Mouse (Mus musculus): Measurements from ENCODE around the gene Olfr523. TPM values are rescaled to one million over a fixed set of nuclear protein-coding genes. Genes with fewer than 3 reads are reported as not detected.
"Not testable (repeated sequence)": the region's sequence is repeated elsewhere in the genome, so short reads cannot be mapped to it uniquely, and the experiment has no call there.

Gene Olfr523
- polyA plus RNA-seq (2015; fragmentation: Nextera tagmentation; extraction: Ambion mirVana): not detected in 2 replicates

- H3K9me3 ChIP-seq (replicated peaks; ENCODE audit: low read length): no peaks in the 10 kb centered on the region
- TF ChIP-seq CTCF (IDR thresholded peaks at IDR 0.05; ENCODE audit: low read depth): no peak
- H3K4me3 ChIP-seq (replicated peaks; ENCODE audit: low read depth, low read length): no peak within 1 kb of the TSS
- 47% methylated on average over 1 of the region's 1 CpGs for WGBS
- no peak within 1 kb of the TSS for H3K9ac ChIP-seq (ENCODE audit: low read depth, low read length)
- H3K27me3 ChIP-seq (ENCODE audit: insufficient read depth, low read length): no peaks in the 10 kb centered on the region
- H3K36me3 ChIP-seq (ENCODE audit: insufficient read depth, low read length): no peaks in the 10 kb centered on the region
- no peaks in the 10 kb centered on the region for H3K4me1 ChIP-seq (replicated peaks; ENCODE audit: insufficient read depth, low read length)
- DNase-seq (ENCODE audit: low spot score) (no peak), ATAC-seq (replicated peaks; ENCODE audit: low FRiP score, low read depth) (no peak)
- no peak within 1 kb of the TSS for H3K4me2 ChIP-seq (ENCODE audit: low read length)
- H3K27ac ChIP-seq: no peak within 1 kb of the TSS
Observed at GRCm38 (mm10) chr7:140172936-140173335, at the start of gene Olfr523. TSS of gene Olfr523 (plus strand) at chr7:140173217.

DNA sequence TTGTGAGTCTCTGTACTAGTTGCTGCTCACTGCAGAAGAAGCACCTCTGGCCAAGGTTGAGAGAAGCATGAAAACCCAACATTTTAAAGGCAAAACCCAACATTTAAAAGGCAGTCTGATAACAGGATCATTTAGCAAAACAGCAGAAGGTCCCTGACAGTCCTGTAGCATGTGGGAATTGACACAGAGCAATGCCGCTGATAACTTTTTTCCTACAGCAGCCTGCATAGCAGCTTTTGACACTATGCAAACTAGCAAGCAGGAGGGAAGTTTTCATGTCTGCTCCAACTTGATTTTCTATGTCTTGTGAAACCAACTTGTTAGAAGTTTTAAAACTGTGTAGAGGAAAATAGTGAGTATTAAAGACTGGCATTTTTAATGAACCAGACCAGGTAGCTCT is 48.6 kb upstream of the Olfr523 start:
- ATAC-seq (replicated peaks; ENCODE audit: low FRiP score, low read depth): no peak

DNA sequence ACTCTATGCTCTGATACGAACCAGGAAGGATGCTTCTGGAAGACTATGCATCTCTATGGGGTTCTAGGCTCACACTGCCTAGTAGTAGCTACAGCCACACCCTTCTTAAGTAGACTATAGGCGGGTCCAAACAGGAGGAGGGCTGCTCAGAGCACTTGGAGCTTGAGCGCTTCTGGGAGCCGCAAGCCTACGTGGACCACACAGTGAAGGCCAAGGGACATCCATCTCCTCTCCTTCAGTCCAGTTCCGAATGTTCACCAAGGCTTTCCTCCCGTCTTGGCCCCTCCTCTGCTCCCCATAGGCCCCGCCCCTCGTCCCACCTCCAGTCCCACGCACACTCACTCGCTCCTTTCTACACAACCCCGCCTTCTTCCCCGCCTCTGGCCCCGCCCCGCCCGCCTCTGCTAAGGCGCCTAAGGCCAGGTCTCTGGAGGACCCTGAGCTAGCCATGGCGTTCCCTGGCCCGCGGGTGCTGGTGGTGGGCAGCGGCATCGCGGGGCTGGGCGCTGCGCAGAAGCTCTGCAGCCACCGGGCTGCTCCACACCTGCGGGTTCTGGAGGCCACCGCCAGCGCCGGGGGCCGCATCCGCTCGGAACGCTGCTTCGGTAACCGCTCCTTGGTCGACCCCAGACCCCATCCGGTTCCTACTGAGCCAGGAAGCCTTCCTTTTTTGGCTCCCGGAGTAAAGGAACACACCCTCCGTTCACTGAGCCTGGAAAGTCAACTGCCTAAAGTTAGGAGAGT is 47.6 kb upstream of the Olfr523 start:
- Histone ChIP-seq H3K4me2 (ENCODE audit: low read length) (peak overlapping the region; percentile 86), H3K4me3 (replicated peaks; ENCODE audit: low read depth, low read length) (peak overlapping the region; percentile 84), H3K27ac (peak overlapping the region; percentile 73), H3K36me3 (ENCODE audit: insufficient read depth, low read length) (peaks cover 9% of the 10 kb centered on the region; the same call in 1 of the 2 replicates), H3K9me3 (replicated peaks; ENCODE audit: low read length) (no peaks in the 10 kb centered on the region), H3K27me3 (ENCODE audit: insufficient read depth, low read length) (no peaks in the 10 kb centered on the region), H3K9ac (ENCODE audit: low read depth, low read length) (peak overlapping the region; percentile 91), H3K4me1 (replicated peaks; ENCODE audit: insufficient read depth, low read length) (no peaks in the 10 kb centered on the region; the same call in 1 of the 2 replicates)
- ATAC-seq (replicated peaks; ENCODE audit: low FRiP score, low read depth) (peak; percentile 97), DNase-seq (ENCODE audit: low spot score) (peak; percentile 98)
- TF ChIP-seq CTCF (IDR thresholded peaks at IDR 0.05; ENCODE audit: low read depth): no peak
- 2% methylated on average over 40 of the region's 40 CpGs for WGBS

More for the DNA sequence above, 48.6 kb upstream of the Olfr523 start:
- H3K36me3 ChIP-seq (ENCODE audit: insufficient read depth, low read length): no peaks in the 10 kb centered on the region
- H3K4me3 ChIP-seq (replicated peaks; ENCODE audit: low read depth, low read length): no peak overlapping the region
- WGBS: 91% methylated on average over 1 of the region's 1 CpGs
- no peak overlapping the region for H3K9ac ChIP-seq (ENCODE audit: low read depth, low read length)
- H3K4me1 ChIP-seq (replicated peaks; ENCODE audit: insufficient read depth, low read length): no peaks in the 10 kb centered on the region; the same call in 1 of the 2 replicates
- no peaks in the 10 kb centered on the region for H3K27me3 ChIP-seq (ENCODE audit: insufficient read depth, low read length)
- no peak for DNase-seq (ENCODE audit: low spot score)
- TF ChIP-seq CTCF (IDR thresholded peaks at IDR 0.05; ENCODE audit: low read depth): no peak
- no peaks in the 10 kb centered on the region for H3K9me3 ChIP-seq (replicated peaks; ENCODE audit: low read length)
- H3K27ac ChIP-seq: no peak overlapping the region
- H3K4me2 ChIP-seq (ENCODE audit: low read length): no peak overlapping the region

- TF ChIP-seq CTCF (IDR thresholded peaks at IDR 0.05; ENCODE audit: low read depth): no peak
- DNase-seq (ENCODE audit: low spot score): no peak
- peak overlapping the region; percentile 73 for H3K27ac ChIP-seq
- H3K4me3 ChIP-seq (replicated peaks; ENCODE audit: low read depth, low read length): peak overlapping the region; percentile 84
- no peak; the same call in none of the 2 replicates for ATAC-seq (replicated peaks; ENCODE audit: low FRiP score, low read depth)
- peak overlapping the region; percentile 86 for H3K4me2 ChIP-seq (ENCODE audit: low read length)
- no peaks in the 10 kb centered on the region; the same call in 1 of the 2 replicates for H3K4me1 ChIP-seq (replicated peaks; ENCODE audit: insufficient read depth, low read length)
- H3K9ac ChIP-seq (ENCODE audit: low read depth, low read length): peak overlapping the region; percentile 91
- no peaks in the 10 kb centered on the region for H3K27me3 ChIP-seq (ENCODE audit: insufficient read depth, low read length)
- WGBS: 12% methylated on average over 5 of the region's 5 CpGs
- H3K36me3 ChIP-seq (ENCODE audit: insufficient read depth, low read length): peaks cover 12% of the 10 kb centered on the region; the same call in 1 of the 2 replicates
- no peaks in the 10 kb centered on the region for H3K9me3 ChIP-seq (replicated peaks; ENCODE audit: low read length)
Observed at GRCm38 (mm10) chr7:140126022-140126350, 47.0 kb upstream of the Olfr523 start.

GRCm38 (mm10) chr7:140126934-140127333 is 46.1 kb upstream of the Olfr523 start:
- no peaks in the 10 kb centered on the region; the same call in 1 of the 2 replicates for H3K4me1 ChIP-seq (replicated peaks; ENCODE audit: insufficient read depth, low read length)
- no peak overlapping the region for H3K4me2 ChIP-seq (ENCODE audit: low read length)

GRCm38 (mm10) chr7:140127911-140128310 is 45.1 kb upstream of the Olfr523 start:
- H3K9ac ChIP-seq (ENCODE audit: low read depth, low read length): no peak overlapping the region
- ATAC-seq (replicated peaks; ENCODE audit: low FRiP score, low read depth): no peak

More at GRCm38 (mm10) chr7:140126934-140127333, 46.1 kb upstream of the Olfr523 start:
- Histone ChIP-seq H3K36me3 (ENCODE audit: insufficient read depth, low read length) (peaks cover 12% of the 10 kb centered on the region; the same call in 1 of the 2 replicates), H3K4me3 (replicated peaks; ENCODE audit: low read depth, low read length) (no peak overlapping the region), H3K27me3 (ENCODE audit: insufficient read depth, low read length) (no peaks in the 10 kb centered on the region), H3K9me3 (replicated peaks; ENCODE audit: low read length) (no peaks in the 10 kb centered on the region), H3K9ac (ENCODE audit: low read depth, low read length) (no peak overlapping the region), H3K27ac (no peak overlapping the region)
- 94% methylated on average over 3 of the region's 3 CpGs for WGBS
- no peak for TF ChIP-seq CTCF (IDR thresholded peaks at IDR 0.05; ENCODE audit: low read depth)
- ATAC-seq (replicated peaks; ENCODE audit: low FRiP score, low read depth) (no peak), DNase-seq (ENCODE audit: low spot score) (no peak)

DNA sequence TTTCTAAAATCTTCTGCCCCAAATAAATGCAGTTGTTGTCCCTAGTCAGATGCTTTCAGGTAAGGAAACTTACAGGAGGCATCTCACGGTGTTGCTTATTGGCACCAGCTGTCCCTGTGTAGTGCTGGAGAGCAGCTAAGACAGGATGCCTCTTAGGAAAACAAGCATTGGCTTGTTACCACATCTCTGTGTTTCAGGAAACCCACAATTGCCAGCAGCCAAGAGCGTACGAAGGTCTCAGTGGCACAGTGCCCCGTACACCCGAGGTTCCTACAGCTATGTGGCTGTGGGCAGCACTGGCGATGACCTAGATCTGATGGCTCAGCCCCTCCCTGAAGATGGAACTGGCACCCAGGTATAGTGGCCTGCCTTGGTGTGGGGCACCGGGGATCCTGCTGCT is 40.8 kb upstream of the Olfr523 start:
- 91% methylated on average over 7 of the region's 7 CpGs for WGBS
- DNase-seq (ENCODE audit: low spot score); H3K4me3 ChIP-seq (replicated peaks; ENCODE audit: low read depth, low read length); H3K4me2 ChIP-seq (ENCODE audit: low read length); H3K9ac ChIP-seq (ENCODE audit: low read depth, low read length); ATAC-seq (replicated peaks; ENCODE audit: low FRiP score, low read depth); H3K9me3 ChIP-seq (replicated peaks; ENCODE audit: low read length); H3K27me3 ChIP-seq (ENCODE audit: insufficient read depth, low read length); H3K27ac ChIP-seq; H3K4me1 ChIP-seq (replicated peaks; ENCODE audit: insufficient read depth, low read length): not testable (repeated sequence)
- H3K36me3 ChIP-seq (ENCODE audit: insufficient read depth, low read length): peaks cover 15% of the 10 kb centered on the region; the same call in 1 of the 2 replicates

More at GRCm38 (mm10) chr7:140127911-140128310, 45.1 kb upstream of the Olfr523 start:
- Histone ChIP-seq H3K9me3 (replicated peaks; ENCODE audit: low read length) (no peaks in the 10 kb centered on the region), H3K27me3 (ENCODE audit: insufficient read depth, low read length) (no peaks in the 10 kb centered on the region), H3K36me3 (ENCODE audit: insufficient read depth, low read length) (peaks cover 12% of the 10 kb centered on the region; the same call in 1 of the 2 replicates), H3K4me1 (replicated peaks; ENCODE audit: insufficient read depth, low read length) (no peaks in the 10 kb centered on the region; the same call in 1 of the 2 replicates), H3K4me3 (replicated peaks; ENCODE audit: low read depth, low read length) (no peak overlapping the region), H3K4me2 (ENCODE audit: low read length) (no peak overlapping the region), H3K27ac (no peak overlapping the region)
- WGBS: 81% methylated on average over 2 of the region's 2 CpGs
- TF ChIP-seq CTCF (IDR thresholded peaks at IDR 0.05; ENCODE audit: low read depth): no peak
- no peak for DNase-seq (ENCODE audit: low spot score)

- H3K27me3 ChIP-seq (ENCODE audit: insufficient read depth, low read length); H3K27ac ChIP-seq; DNase-seq (ENCODE audit: low spot score); H3K4me1 ChIP-seq (replicated peaks; ENCODE audit: insufficient read depth, low read length); H3K9ac ChIP-seq (ENCODE audit: low read depth, low read length); ATAC-seq (replicated peaks; ENCODE audit: low FRiP score, low read depth); H3K4me3 ChIP-seq (replicated peaks; ENCODE audit: low read depth, low read length); H3K4me2 ChIP-seq (ENCODE audit: low read length); H3K9me3 ChIP-seq (replicated peaks; ENCODE audit: low read length): not testable (repeated sequence)
- peaks cover 15% of the 10 kb centered on the region; the same call in 1 of the 2 replicates for H3K36me3 ChIP-seq (ENCODE audit: insufficient read depth, low read length)
- 90% methylated on average over 3 of the region's 7 CpGs for WGBS
Observed at GRCm38 (mm10) chr7:140134033-140134432, 39.0 kb upstream of the Olfr523 start.
